Mouse (Mus musculus): ENCODE data around the gene Mxra8. TPM values are rescaled to one million over a fixed set of nuclear protein-coding genes. Genes with fewer than 3 reads are reported as not detected.

Gene Mxra8
- polyA plus RNA-seq, 1 experiment from 2014 or later = 19.0 TPM

GRCm38 (mm10) chr4:155886330-155886729 lies 46.9 kb downstream of the Mxra8 start:
- Histone ChIP-seq H3K27me3 (no peaks in the 10 kb centered on the region), H3K9ac (replicated peaks) (no peak overlapping the region), H3K27ac (replicated peaks) (no peak overlapping the region), H3K36me3 (peaks cover 58% of the 10 kb centered on the region), H3K4me2 (replicated peaks) (no peak overlapping the region), H3K4me1 (peaks cover 18% of the 10 kb centered on the region), H3K9me3 (no peaks in the 10 kb centered on the region), H3K4me3 (no peak overlapping the region)
- WGBS = 93% methylated on average over 5 of the region's 5 CpGs
- no peak for ATAC-seq (replicated peaks)

DNA sequence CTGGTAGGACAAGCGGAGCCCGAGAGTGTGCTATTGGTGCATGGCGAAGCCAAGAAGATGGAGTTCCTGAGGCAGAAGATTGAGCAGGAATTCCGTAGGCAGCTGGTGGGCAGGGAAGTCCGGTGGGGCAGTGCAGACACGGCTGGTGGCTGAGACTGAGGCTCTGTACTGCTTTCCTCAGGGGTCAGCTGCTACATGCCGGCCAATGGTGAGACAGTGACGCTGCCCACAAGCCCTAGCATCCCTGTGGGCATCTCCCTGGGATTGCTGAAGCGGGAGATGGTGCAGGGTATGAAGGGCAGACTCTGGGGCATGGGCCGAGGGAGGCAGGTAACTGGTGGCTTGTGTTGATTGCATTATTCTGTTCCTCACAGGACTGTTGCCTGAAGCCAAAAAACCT lies 48.2 kb downstream of the Mxra8 start:
- Histone ChIP-seq H3K36me3 (peaks cover 58% of the 10 kb centered on the region), H3K4me2 (replicated peaks) (no peak overlapping the region), H3K4me3 (no peak overlapping the region), H3K9me3 (no peaks in the 10 kb centered on the region), H3K27me3 (no peaks in the 10 kb centered on the region), H3K27ac (replicated peaks) (no peak overlapping the region), H3K9ac (replicated peaks) (no peak overlapping the region), H3K4me1 (peaks cover 18% of the 10 kb centered on the region)
- 89% methylated on average over 10 of the region's 10 CpGs for WGBS
- no peak for ATAC-seq (replicated peaks)

DNA sequence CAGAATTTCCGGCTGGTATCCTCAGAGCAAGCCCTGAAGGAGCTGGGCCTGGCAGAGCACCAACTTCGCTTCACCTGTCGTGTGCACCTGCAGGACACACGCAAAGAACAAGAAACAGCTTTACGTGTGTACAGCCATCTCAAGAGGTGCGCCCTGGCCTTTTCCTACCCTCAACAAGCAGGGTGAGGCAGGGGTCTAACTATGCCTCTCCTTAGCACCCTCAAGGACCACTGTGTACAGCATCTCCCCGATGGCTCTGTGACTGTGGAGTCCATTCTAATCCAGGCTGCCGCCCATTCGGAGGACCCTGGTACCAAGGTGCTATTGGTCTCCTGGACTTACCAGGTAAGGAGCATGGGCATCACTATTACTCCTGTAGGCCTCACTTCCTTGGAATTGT lies 48.7 kb downstream of the Mxra8 start:
- Histone ChIP-seq H3K4me1 (peaks cover 23% of the 10 kb centered on the region), H3K36me3 (peaks cover 58% of the 10 kb centered on the region), H3K4me2 (replicated peaks) (no peak overlapping the region), H3K4me3 (no peak overlapping the region), H3K9ac (replicated peaks) (no peak overlapping the region), H3K27ac (replicated peaks) (no peak overlapping the region), H3K27me3 (no peaks in the 10 kb centered on the region), H3K9me3 (no peaks in the 10 kb centered on the region)
- 92% methylated on average over 9 of the region's 9 CpGs for WGBS
- ATAC-seq (replicated peaks) = no peak

- peaks cover 34% of the 10 kb centered on the region for H3K4me1 ChIP-seq
- no peak overlapping the region for H3K4me3 ChIP-seq
- H3K4me2 ChIP-seq (replicated peaks) = no peak overlapping the region
- 85% methylated on average over 5 of the region's 5 CpGs for WGBS
- no peak overlapping the region for H3K27ac ChIP-seq (replicated peaks)
- no peaks in the 10 kb centered on the region for H3K27me3 ChIP-seq
- peaks cover 53% of the 10 kb centered on the region for H3K36me3 ChIP-seq
- no peak overlapping the region for H3K9ac ChIP-seq (replicated peaks)
- no peaks in the 10 kb centered on the region for H3K9me3 ChIP-seq
- ATAC-seq (replicated peaks) = no peak
Measured at GRCm38 (mm10) chr4:155889316-155889715, 49.8 kb downstream of the Mxra8 start.

- Histone ChIP-seq H3K36me3 (peaks cover 42% of the 10 kb centered on the region), H3K4me1 (peaks cover 52% of the 10 kb centered on the region), H3K27ac (replicated peaks) (0 out of 2 replicates have a peak overlapping the region, but pooled peaks have one; percentile 100), H3K4me2 (replicated peaks) (peak overlapping the region; percentile 95), H3K27me3 (no peaks in the 10 kb centered on the region), H3K9ac (replicated peaks) (peak overlapping the region; percentile 98), H3K4me3 (peak overlapping the region; percentile 100), H3K9me3 (no peaks in the 10 kb centered on the region)
- ATAC-seq (replicated peaks) = no peak
- WGBS = under 1% methylated on average over 33 of the region's 34 CpGs
Measured at GRCm38 (mm10) chr4:155891011-155891471, 51.6 kb downstream of the Mxra8 start.

DNA sequence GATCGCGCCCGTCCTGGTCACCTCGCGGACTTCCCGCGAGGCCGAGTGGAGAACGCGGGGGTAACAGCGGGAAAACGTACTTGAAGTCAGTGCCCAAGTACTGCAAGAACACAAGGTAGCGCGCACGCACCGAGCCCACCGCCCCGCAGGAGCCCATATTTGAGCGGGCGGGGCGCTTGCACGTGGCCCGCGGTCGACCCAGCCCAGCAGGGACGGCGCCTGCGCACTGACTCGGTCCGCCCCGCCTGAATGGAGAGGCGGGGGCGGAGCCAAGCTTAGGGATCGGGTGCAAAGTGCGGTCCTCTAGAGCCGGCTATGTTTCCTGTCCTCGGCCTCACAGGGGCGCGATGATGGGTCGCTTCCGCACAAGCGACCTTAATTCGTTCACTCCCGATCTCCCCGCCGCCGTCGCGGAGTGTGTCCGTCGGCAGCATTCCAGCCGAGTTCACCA lies 52.1 kb downstream of the Mxra8 start, which contains the start of the genes Pusl1 and Acap3:
Gene Pusl1 (minus strand): TSS at position 231 of the 451 bp plus-strand sequence.
Gene Acap3 (plus strand): TSS at position 272 of the 451 bp plus-strand sequence.
- Histone ChIP-seq H3K4me3 (peak within 1 kb of the TSS; percentile 100), H3K36me3 (peaks cover 42% of the 10 kb centered on the region), H3K4me2 (replicated peaks) (peak within 1 kb of the TSS; percentile 95), H3K9ac (replicated peaks) (peak within 1 kb of the TSS; percentile 98), H3K27me3 (no peaks in the 10 kb centered on the region), H3K9me3 (no peaks in the 10 kb centered on the region), H3K27ac (replicated peaks) (peak within 1 kb of the TSS; percentile 100), H3K4me1 (peaks cover 52% of the 10 kb centered on the region)
- WGBS = under 1% methylated on average over 52 of the region's 52 CpGs
- ATAC-seq (replicated peaks) = peak; percentile 85

- no peaks in the 10 kb centered on the region for H3K27me3 ChIP-seq
- no peaks in the 10 kb centered on the region for H3K9me3 ChIP-seq
- under 1% methylated on average over 54 of the region's 56 CpGs for WGBS
- peak; percentile 91 for ATAC-seq (replicated peaks)
- peak overlapping the region; percentile 100 for H3K4me3 ChIP-seq
- peak overlapping the region; percentile 95 for H3K4me2 ChIP-seq (replicated peaks)
- peak overlapping the region; percentile 100 for H3K27ac ChIP-seq (replicated peaks)
- peaks cover 42% of the 10 kb centered on the region for H3K36me3 ChIP-seq
- H3K9ac ChIP-seq (replicated peaks) = peak overlapping the region; percentile 98
- peaks cover 52% of the 10 kb centered on the region for H3K4me1 ChIP-seq
Measured at GRCm38 (mm10) chr4:155892017-155892416, 52.5 kb downstream of the Mxra8 start.

DNA sequence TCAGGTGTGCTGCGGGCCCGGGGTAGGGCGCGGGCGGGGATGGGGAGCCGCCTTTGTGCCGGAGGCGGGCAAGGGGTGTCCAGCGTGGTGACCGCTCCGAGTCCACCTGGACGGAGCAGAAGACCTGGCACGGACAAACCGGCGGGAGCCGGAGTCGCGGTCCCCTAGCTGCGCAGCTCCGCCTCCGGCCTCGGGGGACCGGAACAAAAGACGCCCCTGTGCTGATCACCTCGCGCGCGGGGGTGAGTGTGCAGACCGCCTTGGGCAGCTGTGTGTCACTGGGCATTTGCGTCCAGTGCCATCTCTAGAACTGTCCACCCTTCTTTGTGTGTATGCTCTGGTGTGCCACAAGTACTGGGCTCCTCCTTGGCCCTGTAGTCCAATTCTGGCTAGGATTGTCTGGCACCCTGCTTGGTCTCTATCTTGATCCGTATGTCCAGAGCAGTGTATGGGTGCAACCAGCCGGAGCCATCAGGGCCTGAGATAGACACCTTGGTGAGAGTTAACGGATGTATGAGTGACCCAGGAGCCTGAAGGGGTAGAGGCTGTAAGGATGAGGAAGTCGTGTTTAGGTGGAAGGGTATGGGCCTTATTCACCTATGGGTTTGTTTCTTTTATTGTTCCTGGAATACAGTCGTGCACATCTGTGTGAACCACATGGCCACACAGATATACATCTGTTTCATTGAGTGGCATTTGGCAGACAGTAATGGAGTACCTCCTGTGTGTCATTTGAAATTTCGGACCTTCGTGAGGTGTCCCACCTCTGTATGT lies 53.1 kb downstream of the Mxra8 start:
- Histone ChIP-seq H3K9ac (replicated peaks) (peak overlapping the region; percentile 98), H3K4me1 (peaks cover 52% of the 10 kb centered on the region)
- WGBS = 5% methylated on average over 37 of the region's 37 CpGs

GRCm38 (mm10) chr4:155893212-155893690 lies 53.8 kb downstream of the Mxra8 start:
- no peak for ATAC-seq (replicated peaks)
- Histone ChIP-seq H3K27me3 (no peaks in the 10 kb centered on the region), H3K4me3 (peak overlapping the region; percentile 100), H3K27ac (replicated peaks) (no peak overlapping the region), H3K36me3 (peaks cover 37% of the 10 kb centered on the region), H3K9ac (replicated peaks) (peak overlapping the region; percentile 98), H3K4me1 (peaks cover 52% of the 10 kb centered on the region), H3K9me3 (no peaks in the 10 kb centered on the region), H3K4me2 (replicated peaks) (peak overlapping the region; percentile 95)
- 65% methylated on average over 8 of the region's 8 CpGs for WGBS

More for the DNA sequence above, 53.1 kb downstream of the Mxra8 start:
- Histone ChIP-seq H3K9me3 (no peaks in the 10 kb centered on the region), H3K4me3 (peak overlapping the region; percentile 100), H3K4me2 (replicated peaks) (peak overlapping the region; percentile 95), H3K27me3 (no peaks in the 10 kb centered on the region), H3K27ac (replicated peaks) (peak overlapping the region; percentile 100), H3K36me3 (peaks cover 39% of the 10 kb centered on the region)
- peak; percentile 42 for ATAC-seq (replicated peaks)

Small RNA genes within 50 kb of the gene (microRNA-seq; reads per million reads assigned to microRNA genes)
- gene Gm27743 = not detected

Other genes with a start within 250 kb of the Mxra8 start
- gene Slc35e2, start 238.3 kb upstream of the Mxra8 start, polyA plus RNA-seq (2015; fragmentation: Nextera tagmentation; extraction: Ambion mirVana) = 10.9 and 12.9 TPM in 2 replicates
- 60.8 and 63.5 TPM in 2 replicates for gene Cdk11b, start 214.8 kb upstream of the Mxra8 start, polyA plus RNA-seq (2015; fragmentation: Nextera tagmentation; extraction: Ambion mirVana)
- not detected in 2 replicates for gene Gm10563, start 194.3 kb upstream of the Mxra8 start, polyA plus RNA-seq (2015; fragmentation: Nextera tagmentation; extraction: Ambion mirVana)
- 2.3 and 2.6 TPM in 2 replicates for gene Mmp23, start 186.3 kb upstream of the Mxra8 start, polyA plus RNA-seq (2015; fragmentation: Nextera tagmentation; extraction: Ambion mirVana)
- gene Mib2, start 170.5 kb upstream of the Mxra8 start, polyA plus RNA-seq (2015; fragmentation: Nextera tagmentation; extraction: Ambion mirVana) = 51.6 and 52.1 TPM in 2 replicates
- 8.2 and 10.9 TPM in 2 replicates for gene Fndc10, start 145.3 kb upstream of the Mxra8 start, polyA plus RNA-seq (2015; fragmentation: Nextera tagmentation; extraction: Ambion mirVana)
- 144 and 146 TPM in 2 replicates for gene Ssu72, start 134.9 kb upstream of the Mxra8 start, polyA plus RNA-seq (2015; fragmentation: Nextera tagmentation; extraction: Ambion mirVana)
- 10.4 TPM in 2 replicates for gene Tmem240, start 104.9 kb upstream of the Mxra8 start, polyA plus RNA-seq (2015; fragmentation: Nextera tagmentation; extraction: Ambion mirVana)
- gene Atad3a, start 78.6 kb upstream of the Mxra8 start, polyA plus RNA-seq (2015; fragmentation: Nextera tagmentation; extraction: Ambion mirVana) = 91.0 TPM in 2 replicates
- gene Vwa1, start 65.0 kb upstream of the Mxra8 start, polyA plus RNA-seq (2015; fragmentation: Nextera tagmentation; extraction: Ambion mirVana) = 21.8 and 22.6 TPM in 2 replicates
- gene Tmem88b, start 53.8 kb upstream of the Mxra8 start, polyA plus RNA-seq (2015; fragmentation: Nextera tagmentation; extraction: Ambion mirVana) = 0.29 and 0.60 TPM in 2 replicates
- not detected in 2 replicates for gene Ankrd65, start 49.2 kb upstream of the Mxra8 start, polyA plus RNA-seq (2015; fragmentation: Nextera tagmentation; extraction: Ambion mirVana)
- 228 and 244 TPM in 2 replicates for gene Mrpl20, start 36.8 kb upstream of the Mxra8 start, polyA plus RNA-seq (2015; fragmentation: Nextera tagmentation; extraction: Ambion mirVana)
- gene Ccnl2, start 27.2 kb upstream of the Mxra8 start, polyA plus RNA-seq (2015; fragmentation: Nextera tagmentation; extraction: Ambion mirVana) = 172 and 173 TPM in 2 replicates
- gene Aurkaip1, start 8.4 kb upstream of the Mxra8 start, polyA plus RNA-seq (2015; fragmentation: Nextera tagmentation; extraction: Ambion mirVana) = 127 and 130 TPM in 2 replicates
- gene Dvl1, start 7.7 kb downstream of the Mxra8 start, polyA plus RNA-seq (2015; fragmentation: Nextera tagmentation; extraction: Ambion mirVana) = 10.6 and 23.1 TPM in 2 replicates
- 0.64 and 0.73 TPM in 2 replicates for gene Tas1r3, start 23.7 kb downstream of the Mxra8 start, polyA plus RNA-seq (2015; fragmentation: Nextera tagmentation; extraction: Ambion mirVana)
- gene Cptp, start 29.8 kb downstream of the Mxra8 start, polyA plus RNA-seq (2015; fragmentation: Nextera tagmentation; extraction: Ambion mirVana) = 20.5 and 22.9 TPM in 2 replicates
- gene Ints11, start 29.9 kb downstream of the Mxra8 start, polyA plus RNA-seq (2015; fragmentation: Nextera tagmentation; extraction: Ambion mirVana) = 90.6 and 99.9 TPM in 2 replicates
- gene Pusl1, start 52.1 kb downstream of the Mxra8 start, polyA plus RNA-seq (2015; fragmentation: Nextera tagmentation; extraction: Ambion mirVana) = 61.5 and 64.8 TPM in 2 replicates
- 82.2 and 84.5 TPM in 2 replicates for gene Acap3, start 52.1 kb downstream of the Mxra8 start, polyA plus RNA-seq (2015; fragmentation: Nextera tagmentation; extraction: Ambion mirVana)
- 123 and 127 TPM in 2 replicates for gene Ube2j2, start 104.2 kb downstream of the Mxra8 start, polyA plus RNA-seq (2015; fragmentation: Nextera tagmentation; extraction: Ambion mirVana)
- 7.4 and 9.0 TPM in 2 replicates for gene C1qtnf12, start 122.6 kb downstream of the Mxra8 start, polyA plus RNA-seq (2015; fragmentation: Nextera tagmentation; extraction: Ambion mirVana)
- gene B3galt6, start 153.0 kb downstream of the Mxra8 start, polyA plus RNA-seq (2015; fragmentation: Nextera tagmentation; extraction: Ambion mirVana) = 27.8 and 30.2 TPM in 2 replicates
- gene Sdf4, start 153.2 kb downstream of the Mxra8 start, polyA plus RNA-seq (2015; fragmentation: Nextera tagmentation; extraction: Ambion mirVana) = 114 and 117 TPM in 2 replicates
- gene Tnfrsf4, start 174.2 kb downstream of the Mxra8 start, polyA plus RNA-seq (2015; fragmentation: Nextera tagmentation; extraction: Ambion mirVana) = 0.83 and 0.95 TPM in 2 replicates
- 0.66 and 1.5 TPM in 2 replicates for gene Tnfrsf18, start 186.5 kb downstream of the Mxra8 start, polyA plus RNA-seq (2015; fragmentation: Nextera tagmentation; extraction: Ambion mirVana)
- gene Ttll10, start 219.7 kb downstream of the Mxra8 start, polyA plus RNA-seq (2015; fragmentation: Nextera tagmentation; extraction: Ambion mirVana) = not detected in 2 replicates

Data from forebrain, embryonic 15.5 days (tissue).